Mouse (Mus musculus): ENCODE data around the gene Clybl.

The Clybl gene

DNA sequence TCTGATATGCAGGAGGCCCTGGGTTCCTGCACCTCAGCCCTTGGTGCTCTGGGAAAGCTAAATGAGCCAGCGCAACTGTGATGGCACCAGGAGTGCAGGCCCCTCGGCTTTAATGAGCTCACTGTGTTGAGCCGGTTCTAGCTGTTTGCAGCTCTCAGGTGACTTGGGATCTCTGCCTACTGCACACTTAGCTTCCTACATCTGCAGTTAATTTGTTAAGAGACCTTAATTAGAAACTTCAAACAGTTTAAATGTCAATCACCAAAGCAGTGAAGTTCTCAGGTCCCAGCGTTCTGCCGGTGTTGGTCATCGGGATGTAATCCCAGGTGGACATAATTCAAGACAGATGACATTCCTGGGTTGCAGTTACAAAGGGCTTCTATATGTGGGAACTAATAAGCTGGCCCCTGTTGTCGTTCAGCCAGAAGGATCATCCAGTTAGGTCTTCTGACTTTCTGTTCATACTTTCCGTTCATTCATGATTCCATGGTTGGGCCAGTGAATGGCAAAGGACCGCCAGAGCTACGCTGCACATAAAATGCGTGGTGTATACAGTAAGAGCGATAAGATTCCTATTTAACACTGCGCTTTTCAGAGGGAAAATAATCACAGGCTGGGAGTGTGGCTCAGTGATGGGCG is 18.9 kb downstream of the Clybl start:
- no peak for DNase-seq

GRCm38 (mm10) chr14:122209177-122209576 is 27.7 kb downstream of the Clybl start:
- DNase-seq, result no peak

- DNase-seq, result no peak
Observed at GRCm38 (mm10) chr14:122213590-122213989, 32.1 kb downstream of the Clybl start.

GRCm38 (mm10) chr14:122214126-122214525 is 32.6 kb downstream of the Clybl start:
- no peak for DNase-seq

DNA sequence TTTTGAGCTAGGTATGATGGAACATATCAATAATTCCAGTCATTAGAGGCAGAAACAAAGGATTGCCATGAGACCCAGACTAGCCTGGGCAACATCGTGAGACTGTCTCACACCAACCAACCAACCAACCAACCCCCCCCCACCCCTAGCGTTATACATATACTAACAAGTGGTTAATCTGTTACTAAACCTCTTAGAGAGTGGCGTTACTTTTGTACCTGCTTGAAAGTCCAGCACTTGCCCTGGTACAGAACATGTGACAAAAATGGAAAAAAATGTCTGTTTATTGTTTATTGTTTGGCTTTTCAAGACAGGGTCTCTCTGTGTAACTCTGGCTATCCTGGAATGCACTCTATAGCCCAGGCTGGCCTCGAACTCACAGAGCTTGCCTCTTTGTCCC is 35.7 kb downstream of the Clybl start:
- peak; percentile 57 for DNase-seq

GRCm38 (mm10) chr14:122222934-122223374 is 41.5 kb downstream of the Clybl start:
- DNase-seq, result no peak

GRCm38 (mm10) chr14:122223461-122224102 is 42.1 kb downstream of the Clybl start:
- peak; percentile 85 for DNase-seq

DNA sequence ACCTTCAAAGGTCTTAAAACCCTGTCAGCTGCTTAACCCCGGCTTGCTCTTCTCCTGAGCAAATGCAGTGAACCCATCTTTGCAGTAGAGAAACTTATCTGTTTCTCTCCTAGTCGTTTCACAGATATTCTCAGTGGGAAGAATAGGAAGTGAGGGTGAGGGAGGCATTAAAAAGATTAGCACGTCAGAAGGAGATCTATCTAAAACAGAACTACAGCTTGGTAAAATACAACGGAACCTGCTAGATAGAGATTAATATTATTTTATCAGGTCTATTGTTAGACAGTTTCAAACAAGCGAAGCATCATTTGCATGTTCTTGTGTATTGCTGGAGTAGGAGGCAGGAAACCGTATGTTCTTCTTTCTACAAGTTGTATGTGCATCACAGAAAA is 42.6 kb downstream of the Clybl start:
- DNase-seq, result no peak

DNA sequence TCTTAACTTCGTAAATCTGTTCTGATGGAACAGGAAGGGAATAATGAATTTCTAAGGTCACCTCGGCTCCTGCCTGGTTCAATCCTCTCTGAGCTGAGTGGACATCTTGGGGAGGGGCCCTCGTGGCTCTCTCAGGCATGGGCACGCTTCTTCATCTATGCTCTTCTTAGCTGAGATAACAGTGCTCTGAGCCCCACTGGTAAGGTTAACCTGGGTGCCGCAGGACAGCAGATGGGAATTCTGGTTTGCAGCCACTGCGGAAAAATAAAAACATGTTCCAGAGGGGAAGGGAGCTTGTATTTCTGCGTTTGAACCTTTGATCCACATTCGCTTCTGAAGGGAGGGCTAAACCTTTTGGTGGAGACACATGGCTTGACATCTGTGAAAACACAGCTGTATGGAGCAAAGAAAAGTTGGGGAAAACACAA is 43.0 kb downstream of the Clybl start:
- no peak for DNase-seq

- DNase-seq, result no peak
Observed at GRCm38 (mm10) chr14:122225479-122226132, 44.1 kb downstream of the Clybl start.

DNA sequence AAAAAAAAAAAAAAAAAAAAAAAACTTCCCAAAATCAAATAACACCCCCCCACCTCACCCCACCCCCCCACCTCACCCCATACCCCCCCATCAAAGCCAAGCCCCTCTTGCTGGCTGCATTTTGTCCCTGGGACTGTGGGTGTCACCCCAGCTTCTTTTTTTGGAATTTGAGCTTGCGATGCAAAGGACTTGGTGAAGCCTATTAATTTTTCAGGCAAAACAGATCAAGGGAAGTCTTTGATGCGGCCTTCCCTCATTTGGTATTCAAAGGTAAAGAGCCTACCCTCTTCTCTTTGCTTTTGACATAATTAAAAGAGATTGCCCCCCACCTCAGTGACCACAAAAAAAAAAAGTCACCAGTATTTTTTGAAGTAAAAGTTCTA is 44.6 kb downstream of the Clybl start:
- no peak for DNase-seq

- DNase-seq, result no peak
Observed at GRCm38 (mm10) chr14:122226666-122227453, 45.4 kb downstream of the Clybl start.

- DNase-seq, result no peak
Observed at GRCm38 (mm10) chr14:122227454-122227951, 46.0 kb downstream of the Clybl start.

GRCm38 (mm10) chr14:122228816-122229551 is 47.5 kb downstream of the Clybl start:
- DNase-seq, result no peak

DNA sequence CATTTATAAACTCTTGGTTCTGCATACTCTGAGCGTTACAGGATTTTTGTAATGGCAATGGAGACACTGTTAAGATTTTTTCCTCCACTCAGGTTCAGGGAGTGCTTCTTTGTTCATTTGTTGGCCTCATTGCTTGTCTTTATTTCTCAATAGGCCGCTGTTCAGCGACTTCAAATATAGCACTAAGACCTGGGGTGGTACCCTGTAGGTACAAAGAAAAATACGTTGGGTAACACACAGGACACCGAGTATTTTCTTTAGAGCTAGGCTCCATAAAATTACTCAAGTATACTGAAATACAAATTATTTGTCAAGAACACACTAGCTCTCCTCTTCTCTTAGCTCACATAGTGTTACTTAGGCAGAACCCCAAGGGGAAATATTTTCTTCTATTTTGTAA is 48.5 kb downstream of the Clybl start:
- DNase-seq, result no peak

DNA sequence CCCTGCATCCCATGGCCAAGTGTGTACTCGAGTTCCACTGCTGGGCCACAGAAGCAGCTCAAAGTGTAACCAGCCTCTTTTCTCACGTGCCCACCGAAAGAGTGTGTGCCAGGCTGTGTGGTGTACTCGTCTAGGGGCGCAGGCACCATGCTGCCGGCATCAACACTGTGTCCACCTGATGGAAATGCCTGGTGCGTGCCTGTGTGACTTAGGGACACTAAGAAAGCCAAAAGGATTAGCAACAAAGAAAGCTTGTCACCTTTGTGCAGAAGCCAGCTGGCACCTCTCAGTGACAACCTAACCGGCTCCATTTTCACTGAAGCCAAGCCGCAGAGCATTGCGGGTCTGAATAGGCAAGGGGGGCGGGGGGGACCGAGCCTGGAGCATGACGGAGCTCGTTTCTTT is 49.1 kb downstream of the Clybl start:
- DNase-seq, result no peak

DNA sequence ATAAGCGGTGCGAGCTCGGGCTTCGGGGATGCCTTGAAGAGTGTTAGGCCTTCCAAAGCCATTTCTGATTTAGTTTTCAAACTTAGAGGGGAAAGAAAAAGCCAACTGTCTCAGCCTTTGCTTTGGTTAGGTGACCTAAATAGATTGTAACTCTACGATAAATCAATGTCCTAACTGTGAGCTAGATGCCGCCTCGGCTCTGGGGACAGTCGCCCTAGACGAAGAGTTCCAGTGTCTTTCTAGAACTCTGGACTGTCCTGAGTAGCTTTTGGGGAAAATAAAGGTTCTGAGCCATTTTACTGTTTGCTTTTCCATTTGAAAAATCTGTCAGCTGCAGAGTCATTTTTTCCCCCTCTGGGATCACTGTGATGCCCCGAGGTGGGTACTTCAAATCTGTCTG is 49.6 kb downstream of the Clybl start:
- DNase-seq, result no peak

DNA sequence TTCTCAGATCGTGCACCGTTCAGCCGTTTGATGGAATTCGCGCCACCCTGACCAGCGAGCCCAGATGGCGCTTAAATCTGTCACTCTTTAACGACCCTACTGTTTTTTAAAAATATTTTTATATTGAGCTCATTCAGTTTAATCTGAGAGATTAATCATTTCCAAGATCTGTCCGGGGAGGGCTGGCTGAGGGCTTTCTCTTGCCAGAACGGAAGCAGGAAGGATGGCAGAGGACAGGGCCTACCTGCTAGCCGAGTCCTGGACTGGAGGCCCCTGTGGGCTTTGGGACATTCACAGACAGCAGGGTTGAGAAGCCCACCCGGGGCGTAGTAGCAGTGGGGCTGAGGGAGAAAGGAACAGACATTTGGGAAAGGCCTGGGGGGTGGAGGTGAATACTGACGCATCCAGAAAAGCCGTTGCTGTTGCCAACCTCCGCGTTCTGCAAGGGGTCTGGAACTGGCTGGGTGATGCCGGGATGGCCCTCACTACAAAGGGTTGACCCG is 51.8 kb downstream of the Clybl start:
- peak; percentile 85 for DNase-seq

- DNase-seq, result no peak
Observed at GRCm38 (mm10) chr14:122243874-122244273, 62.4 kb downstream of the Clybl start.

- DNase-seq, result no peak
Observed at GRCm38 (mm10) chr14:122246919-122247859, 65.7 kb downstream of the Clybl start.

DNA sequence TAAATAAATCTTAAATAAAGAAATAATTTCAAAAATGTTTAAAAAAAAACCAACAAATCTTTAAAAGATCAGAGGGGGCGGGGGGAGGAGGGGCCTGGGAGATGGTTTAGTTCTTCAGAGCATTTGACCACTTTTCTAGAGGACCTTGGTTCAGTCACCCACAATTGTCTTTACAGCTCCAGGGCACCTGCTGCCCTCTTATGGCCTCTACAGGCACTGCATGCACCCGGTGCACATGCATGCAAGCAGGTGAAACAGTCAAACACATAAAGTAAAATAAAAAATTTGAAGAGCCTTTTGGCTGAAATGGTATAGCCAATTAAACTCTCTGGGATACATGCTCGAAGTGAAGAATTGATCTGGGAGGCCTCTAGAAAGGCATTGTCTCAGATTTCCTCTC is 67.6 kb downstream of the Clybl start:
- DNase-seq, result peak; percentile 22

Measured in kidney, adult 9 months (tissue).